Mouse (Mus musculus) thymus, postnatal 36 days (tissue): Measurements from ENCODE around the gene Med9.

Experiments
- DNase-seq, 2 experiments: peaks; one replicate each; pipeline ENCODE4 v3.0.0; 2022; ENCODE audit warnings: mixed read lengths in 2 of 2

Gene Med9

GRCm38 (mm10) chr11:60003811-60004210, 55.8 kb downstream of the Med9 start:
- DNase-seq, result no peak

GRCm38 (mm10) chr11:60004716-60005115, 56.7 kb downstream of the Med9 start:
- no peak for DNase-seq

- DNase-seq, result no peak
Observed at GRCm38 (mm10) chr11:60005866-60006265, 57.9 kb downstream of the Med9 start.

GRCm38 (mm10) chr11:60009451-60009850, 61.4 kb downstream of the Med9 start:
- no peak for DNase-seq

GRCm38 (mm10) chr11:60011516-60011915, 63.5 kb downstream of the Med9 start:
- no peak for DNase-seq
